Mouse (Mus musculus): ENCODE data around the gene Isca2.

Isca2 gene

GRCm38 (mm10) chr12:84772726-84773441 lies at the start of gene Isca2, which contains the start of gene Npc2:
TSS of gene Isca2 (plus strand) at chr12:84773251.
TSS of gene Npc2 (minus strand) at chr12:84773152.
- peak; percentile 99 for DNase-seq (ENCODE audit: low spot score)

GRCm38 (mm10) chr12:84726391-84726790 lies 46.7 kb upstream of the Isca2 start:
- DNase-seq (ENCODE audit: low spot score), result no peak

DNA sequence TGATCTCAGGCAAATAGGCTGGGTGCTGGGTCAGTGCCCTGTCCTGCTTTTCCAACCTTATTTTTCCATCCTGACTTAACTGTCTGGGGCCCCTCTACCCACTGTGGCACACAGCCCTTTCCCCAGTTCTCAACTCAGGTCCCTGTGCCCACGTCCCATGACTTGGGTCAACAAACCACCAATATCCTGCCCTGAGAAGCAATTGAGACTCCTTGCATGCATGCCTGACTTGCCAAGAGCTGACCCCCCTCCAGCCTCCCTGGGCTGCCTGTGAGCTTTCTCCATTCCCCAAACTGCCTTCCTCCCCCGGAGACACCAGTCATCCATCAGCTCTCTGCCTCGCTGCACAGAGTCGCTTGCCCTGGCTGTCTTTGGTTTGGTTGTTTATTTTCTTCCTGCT lies 46.1 kb upstream of the Isca2 start:
- no peak for DNase-seq (ENCODE audit: low spot score)

DNA sequence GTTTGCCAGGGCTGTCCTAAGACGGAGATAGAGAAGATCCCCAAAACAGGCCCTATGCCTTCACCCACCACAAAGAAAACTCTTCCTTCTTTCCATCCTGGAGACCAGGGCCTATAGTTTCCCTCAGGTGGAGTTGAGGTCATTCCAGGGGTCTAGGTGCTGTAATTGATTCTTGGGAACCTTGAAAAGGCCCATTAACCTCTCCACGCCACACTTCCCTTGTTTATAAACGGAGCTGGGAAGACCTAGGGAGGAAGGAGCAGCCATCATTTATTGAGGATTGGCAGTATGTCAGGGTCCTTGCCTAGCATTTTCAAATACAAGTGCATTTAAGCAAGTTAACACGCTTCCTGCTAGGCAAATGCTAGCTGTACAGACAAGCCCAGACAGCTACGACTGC lies 45.6 kb upstream of the Isca2 start:
- no peak for DNase-seq (ENCODE audit: low spot score)

GRCm38 (mm10) chr12:84728421-84728820 lies 44.6 kb upstream of the Isca2 start:
- DNase-seq (ENCODE audit: low spot score), result no peak

DNA sequence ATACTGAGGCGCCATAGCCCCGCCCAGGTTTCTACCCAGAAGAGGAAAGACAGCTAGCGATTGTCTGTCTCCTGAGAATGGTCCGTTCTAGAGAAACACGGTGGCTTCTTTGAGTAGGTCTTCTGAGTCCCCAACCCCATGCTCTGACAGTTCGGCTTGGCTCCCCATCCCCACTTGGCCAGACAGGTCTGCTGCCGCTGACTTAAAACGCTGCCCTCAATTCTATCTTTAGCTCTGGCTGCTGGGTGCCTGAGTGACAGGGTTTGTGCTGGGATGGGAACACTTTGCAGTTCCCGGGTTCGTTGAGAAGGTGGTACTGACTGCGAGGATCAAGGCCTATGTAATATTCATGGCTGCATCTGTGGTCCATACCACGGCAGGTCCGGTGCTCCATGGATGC lies 39.7 kb upstream of the Isca2 start:
- no peak for DNase-seq (ENCODE audit: low spot score)

GRCm38 (mm10) chr12:84743496-84743895 lies 29.6 kb upstream of the Isca2 start:
- DNase-seq (ENCODE audit: low spot score), result no peak

- no peak for DNase-seq (ENCODE audit: low spot score)
These were observed 27.4 kb upstream of the Isca2 start for GRCm38 (mm10) chr12:84745700-84746099.

GRCm38 (mm10) chr12:84748134-84748533 lies 24.9 kb upstream of the Isca2 start:
- DNase-seq (ENCODE audit: low spot score), result no peak

DNA sequence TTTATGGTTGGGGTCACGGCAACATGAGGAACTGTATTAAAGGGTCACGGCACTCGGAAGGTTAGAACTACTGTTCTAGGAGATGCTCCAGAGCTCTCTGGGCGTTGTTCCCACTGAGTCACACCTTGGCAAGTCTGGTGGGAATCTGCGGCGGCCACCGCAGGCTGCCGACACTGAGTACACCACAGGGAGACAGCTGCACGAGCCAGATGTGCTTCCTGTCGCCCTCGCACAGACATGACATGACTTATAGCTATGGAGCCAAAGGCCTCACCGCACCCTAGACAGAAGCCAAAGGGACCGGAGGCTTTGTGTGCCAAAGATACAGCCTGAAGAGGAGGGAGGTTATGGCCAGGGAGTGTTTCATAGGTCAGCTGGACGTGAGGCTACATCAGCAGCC lies 22.4 kb upstream of the Isca2 start:
- no peak for DNase-seq (ENCODE audit: low spot score)

- peak; percentile 50 for DNase-seq (ENCODE audit: low spot score)
These were observed 20.7 kb upstream of the Isca2 start for GRCm38 (mm10) chr12:84752131-84752977.

DNA sequence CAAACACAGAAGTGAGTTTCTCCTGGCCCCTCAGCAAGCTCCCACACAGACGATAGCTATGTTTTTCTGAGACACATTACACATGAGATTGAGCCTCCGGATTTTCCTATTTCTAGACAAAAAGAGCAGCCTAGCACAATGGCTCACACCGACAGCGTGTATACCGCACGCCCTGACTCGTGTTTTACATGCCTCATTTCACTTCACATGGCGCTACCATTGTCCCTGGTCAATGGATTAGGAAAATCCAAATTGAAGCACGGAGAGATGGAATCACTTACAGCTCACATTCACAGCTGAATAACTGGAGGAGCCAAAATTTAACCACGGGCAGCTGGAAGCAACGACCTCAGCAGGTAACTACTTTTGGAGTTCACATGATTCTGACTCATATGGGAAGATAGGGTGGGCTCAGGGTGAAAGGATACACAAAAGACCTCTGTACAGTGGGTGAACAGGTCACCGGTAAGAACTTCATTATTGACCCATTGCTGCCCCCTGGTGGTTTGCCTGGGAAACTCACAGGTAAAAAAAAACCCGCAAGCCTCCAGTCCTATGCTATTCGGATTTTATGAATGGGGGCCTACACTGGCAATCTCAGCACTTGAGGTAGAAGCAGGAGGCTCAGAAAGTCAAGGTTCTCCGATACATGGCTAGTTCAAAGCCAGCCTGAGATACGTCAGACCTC lies 17.9 kb upstream of the Isca2 start:
- peak; percentile 85 for DNase-seq (ENCODE audit: low spot score)

GRCm38 (mm10) chr12:84756016-84756415 lies 17.0 kb upstream of the Isca2 start:
- no peak for DNase-seq (ENCODE audit: low spot score)

DNA sequence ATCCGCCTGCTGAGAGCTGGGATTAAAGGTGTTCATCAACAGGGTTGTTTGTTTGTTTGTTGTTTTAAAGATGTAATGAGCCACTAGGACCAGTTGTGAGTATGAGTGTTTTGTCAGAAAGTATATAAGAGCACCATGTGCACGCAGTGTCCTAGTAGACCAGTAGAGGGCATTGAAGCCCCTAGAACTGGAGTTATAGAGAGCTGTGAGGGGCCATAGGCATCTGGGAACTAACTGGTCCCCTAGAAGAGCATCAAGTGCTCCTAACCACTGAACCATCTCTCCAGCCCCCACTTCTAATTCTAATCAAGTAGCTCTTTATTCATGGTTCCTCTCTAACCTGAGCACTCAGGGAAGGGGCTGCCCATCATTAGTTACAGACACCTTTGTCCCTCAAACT lies 14.0 kb upstream of the Isca2 start:
- DNase-seq (ENCODE audit: low spot score), result peak; percentile 71

GRCm38 (mm10) chr12:84762532-84762931 lies 10.5 kb upstream of the Isca2 start:
- no peak for DNase-seq (ENCODE audit: low spot score)

DNA sequence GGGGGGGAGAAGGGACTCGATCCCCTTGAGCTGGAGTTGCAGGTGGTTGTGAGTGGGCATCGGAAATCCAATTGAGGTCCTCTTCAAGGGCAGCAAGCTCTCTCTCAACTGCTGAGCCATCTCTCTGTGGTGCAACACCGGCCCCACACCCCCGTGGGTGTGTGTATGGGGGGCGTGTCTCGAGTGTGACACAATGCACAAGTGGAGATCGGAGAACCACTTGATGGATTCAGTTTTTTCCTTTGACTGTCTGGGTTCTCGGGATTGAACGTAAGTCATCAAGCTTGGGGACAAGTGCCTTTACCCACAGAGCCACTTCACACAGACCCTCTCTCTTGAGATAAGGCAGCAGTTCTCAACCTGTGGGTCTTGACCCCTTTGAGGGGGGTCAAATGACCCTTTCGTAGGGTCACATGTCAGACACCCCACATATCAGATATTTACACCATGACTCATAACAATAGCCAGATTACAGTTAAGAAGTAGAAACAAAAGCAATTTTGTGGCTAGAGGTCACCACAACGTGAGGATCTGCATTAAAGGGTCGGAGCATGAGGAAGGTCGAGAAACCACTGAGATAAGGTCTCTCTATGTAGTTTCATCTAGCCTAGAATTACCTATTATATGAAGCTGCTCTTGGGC lies 9.4 kb upstream of the Isca2 start:
- DNase-seq (ENCODE audit: low spot score), result no peak

- DNase-seq (ENCODE audit: low spot score), result no peak
These were observed 8.3 kb upstream of the Isca2 start for GRCm38 (mm10) chr12:84764756-84765155.

DNA sequence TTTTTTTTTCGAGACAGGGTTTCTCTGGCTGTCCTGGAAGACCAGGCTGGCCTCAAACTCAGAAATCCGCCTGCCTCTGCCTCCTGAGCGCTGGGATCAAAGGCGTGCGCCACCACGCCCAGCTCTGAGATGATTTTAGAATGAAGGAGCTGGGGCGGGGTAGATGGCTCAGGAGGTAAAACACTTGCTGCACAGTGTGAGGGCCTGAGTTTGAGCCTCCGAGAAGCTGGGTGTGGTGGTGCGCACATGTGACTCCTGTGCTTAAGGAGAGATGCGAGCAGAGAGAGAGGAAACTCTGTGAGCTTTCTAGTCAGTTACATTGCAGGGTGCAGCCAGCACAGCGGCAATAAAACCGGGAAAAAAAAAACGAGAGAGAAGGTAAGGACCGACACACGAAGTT lies 7.5 kb upstream of the Isca2 start:
- DNase-seq (ENCODE audit: low spot score), result no peak

- no peak for DNase-seq (ENCODE audit: low spot score)
These were observed 6.8 kb upstream of the Isca2 start for GRCm38 (mm10) chr12:84766113-84766735.

DNA sequence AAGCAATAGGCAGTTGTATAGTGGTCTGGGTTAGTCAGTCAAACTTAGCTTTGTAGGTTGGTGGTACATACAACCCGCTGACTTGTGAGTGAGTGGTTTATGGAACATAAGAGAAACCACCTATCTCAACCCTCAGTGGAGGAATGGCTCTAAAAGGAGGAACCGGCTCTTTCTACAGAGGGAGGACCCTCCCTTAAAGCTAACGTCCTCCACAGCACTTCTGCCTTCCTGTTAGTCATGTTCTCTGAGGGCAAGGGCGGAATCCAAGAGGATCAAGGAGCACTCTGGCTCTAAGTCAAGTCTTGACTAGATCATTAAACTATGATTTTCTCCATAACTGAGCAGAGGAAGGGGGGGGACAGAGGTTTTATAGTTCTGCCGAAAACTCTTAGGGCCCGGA lies 5.5 kb upstream of the Isca2 start:
- no peak for DNase-seq (ENCODE audit: low spot score)

DNA sequence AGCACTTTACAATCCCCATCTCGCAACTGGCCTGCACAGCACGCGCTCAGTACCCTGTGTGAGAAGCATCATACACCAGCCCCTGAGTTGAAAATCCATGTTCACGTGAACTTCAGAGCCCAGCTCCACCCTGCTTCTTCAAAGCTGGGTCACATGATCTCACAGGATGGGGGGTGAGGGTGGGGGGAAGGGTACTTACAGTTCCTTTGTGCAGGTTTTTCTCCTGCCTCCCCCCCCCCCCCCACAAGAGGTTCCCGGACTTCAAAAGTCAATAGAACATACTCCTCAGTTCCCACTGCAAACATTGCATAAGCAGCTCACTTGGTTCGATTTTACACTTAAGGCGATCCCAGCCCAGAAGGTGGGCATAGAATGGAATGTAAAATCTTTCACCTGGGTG lies 3.4 kb upstream of the Isca2 start:
- no peak for DNase-seq (ENCODE audit: low spot score)

DNA sequence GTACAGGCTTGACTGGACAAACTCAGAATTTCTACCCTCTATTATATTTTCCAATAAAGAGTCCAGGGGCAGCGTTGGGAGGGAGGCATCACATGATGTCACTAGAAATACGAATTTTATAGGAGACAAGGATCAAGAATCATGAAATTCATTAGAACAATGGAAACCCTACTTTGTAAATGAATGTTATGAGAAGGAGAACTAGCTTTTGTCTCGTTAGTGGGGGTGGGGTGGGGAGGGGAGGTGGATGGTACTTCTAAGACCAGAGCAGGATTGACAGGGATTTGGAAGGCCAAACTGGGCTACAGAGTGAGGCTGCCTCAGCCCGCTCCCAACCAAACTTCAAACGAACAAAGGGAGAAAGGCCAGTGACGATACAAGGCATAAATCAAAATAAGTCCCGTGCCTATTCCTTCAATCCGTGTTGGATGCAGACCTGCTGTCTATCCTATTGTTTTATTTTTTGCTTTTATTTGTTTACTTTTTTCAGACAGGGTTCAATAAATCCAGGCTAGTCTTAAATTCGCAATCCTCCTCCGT lies 1.0 kb upstream of the Isca2 start:
- DNase-seq (ENCODE audit: low spot score), result peak; percentile 74

Data from embryo, embryonic 10.5 days (tissue).